Mouse (Mus musculus) layer of hippocampus, adult 11-12 months (tissue): ENCODE measurements at regions not wholly inside any gene's neighbourhood (a gene's known extent, or its start where the extent isn't known, plus 50 kb on each side); places are given as distances from the start of the nearest gene placed in this dataset.

Experiments
- DNase-seq: peaks from one replicate; pipeline ENCODE4 v3.0.0; 2022; ENCODE audit warnings: low spot score

DNA sequence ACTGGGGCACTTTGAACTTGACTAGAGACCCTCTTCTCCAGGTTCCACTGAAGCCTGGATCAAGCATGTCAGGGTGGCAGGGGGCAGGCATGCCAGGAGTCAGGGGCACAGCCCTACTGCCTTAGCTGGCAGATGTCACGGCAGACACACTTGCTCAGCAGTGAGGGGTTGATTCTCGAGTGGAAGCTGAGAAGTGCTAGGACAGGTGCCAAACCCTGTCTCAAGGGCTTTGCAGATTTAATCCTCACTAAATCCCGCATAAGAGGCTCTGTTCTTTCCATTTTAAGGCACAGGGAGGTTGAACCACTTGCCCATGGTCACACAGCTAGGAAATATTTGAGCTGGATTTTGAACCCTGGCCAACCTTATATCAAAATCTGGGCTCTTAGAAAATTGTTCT is 223.5 kb upstream of the Mvb12b start:
- DNase-seq, result no peak

DNA sequence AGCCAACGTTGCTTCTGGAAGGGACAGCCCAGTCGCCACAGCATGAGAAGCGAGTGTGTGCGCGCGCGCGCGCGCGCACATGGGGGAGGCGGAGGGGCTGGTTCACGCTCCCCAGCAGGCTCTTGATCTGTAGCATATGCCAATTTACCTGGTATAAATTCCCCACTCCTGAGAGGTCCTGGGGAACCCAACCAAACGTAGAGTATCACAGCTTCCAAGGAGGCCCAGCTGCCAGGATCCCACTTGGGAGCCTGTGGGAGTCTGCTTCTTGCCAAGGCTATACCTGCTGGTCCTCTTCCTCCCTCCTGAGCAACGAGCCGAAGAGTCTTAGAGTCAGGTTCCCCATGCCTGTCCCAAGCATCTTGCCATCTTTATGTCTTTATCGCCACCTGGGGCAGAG is 222.8 kb upstream of the Mvb12b start:
- DNase-seq, result no peak

DNA sequence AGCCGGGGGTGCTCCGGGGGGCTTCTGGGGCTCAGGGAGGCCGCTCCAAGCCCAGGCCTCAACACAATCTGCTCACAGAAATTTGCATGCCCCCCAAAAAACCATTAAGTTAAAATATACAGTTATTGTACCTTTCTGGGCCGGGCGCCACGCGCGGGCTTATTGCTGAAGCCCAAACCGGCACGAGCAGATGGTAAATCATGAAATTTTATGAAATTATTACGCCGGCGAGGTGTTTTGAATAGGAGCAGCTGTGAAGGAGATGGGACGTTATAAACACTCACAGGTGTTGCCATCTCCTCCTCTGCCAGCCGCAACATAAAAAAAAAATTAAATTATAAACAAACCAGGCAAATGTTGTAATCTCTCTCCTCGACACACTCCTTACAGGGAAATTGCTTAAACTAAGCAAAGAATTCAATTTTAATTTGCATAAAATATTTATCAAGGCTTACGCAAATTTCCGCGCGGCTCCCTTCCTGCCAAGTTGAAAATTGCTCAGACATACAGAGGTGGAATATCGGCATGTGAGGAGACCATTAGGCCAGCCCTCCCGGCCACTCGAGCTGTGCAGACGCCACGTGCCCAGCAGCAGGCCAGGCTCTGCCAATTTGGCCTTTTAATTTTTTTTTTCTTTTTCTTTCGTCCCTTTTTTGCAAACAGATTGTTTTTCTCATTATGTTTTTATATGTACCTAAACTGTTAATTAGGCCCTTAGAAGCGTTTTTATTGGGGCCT is 220.0 kb upstream of the Mvb12b start:
- DNase-seq, result peak; percentile 58

DNA sequence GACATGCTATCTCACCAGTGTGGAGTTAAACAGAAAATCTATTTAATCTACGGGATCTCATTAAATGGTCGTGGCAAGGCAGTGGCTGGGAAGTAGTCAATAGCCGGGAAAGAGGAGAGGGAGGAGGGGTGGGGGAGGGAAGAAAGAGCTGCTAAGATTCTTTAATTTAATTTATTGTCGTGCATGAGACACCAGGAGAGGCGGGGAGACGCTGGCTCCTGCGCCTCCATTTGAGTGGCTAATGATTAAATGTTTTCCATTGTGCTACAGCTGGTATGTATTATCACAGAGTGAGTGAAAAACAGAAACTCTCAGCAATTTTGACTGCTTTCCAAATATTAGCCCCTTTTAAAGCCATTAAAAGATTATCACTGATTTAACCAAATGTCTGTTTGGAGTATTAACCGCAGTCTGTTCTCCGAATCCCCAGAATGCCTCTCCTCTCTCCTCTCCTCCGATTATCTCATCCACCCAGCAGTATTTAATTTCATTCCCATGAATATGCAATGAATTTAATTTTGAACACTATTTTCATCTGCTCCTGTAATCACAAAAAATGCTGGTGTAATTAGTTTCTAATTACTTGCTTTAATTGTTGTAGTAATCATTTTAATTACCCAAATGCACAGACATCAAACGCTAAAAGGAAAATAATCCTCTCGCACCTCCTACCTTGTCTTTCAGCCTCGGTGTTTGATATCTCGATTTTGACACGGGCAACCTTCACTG is 219.3 kb upstream of the Mvb12b start:
- no peak for DNase-seq

DNA sequence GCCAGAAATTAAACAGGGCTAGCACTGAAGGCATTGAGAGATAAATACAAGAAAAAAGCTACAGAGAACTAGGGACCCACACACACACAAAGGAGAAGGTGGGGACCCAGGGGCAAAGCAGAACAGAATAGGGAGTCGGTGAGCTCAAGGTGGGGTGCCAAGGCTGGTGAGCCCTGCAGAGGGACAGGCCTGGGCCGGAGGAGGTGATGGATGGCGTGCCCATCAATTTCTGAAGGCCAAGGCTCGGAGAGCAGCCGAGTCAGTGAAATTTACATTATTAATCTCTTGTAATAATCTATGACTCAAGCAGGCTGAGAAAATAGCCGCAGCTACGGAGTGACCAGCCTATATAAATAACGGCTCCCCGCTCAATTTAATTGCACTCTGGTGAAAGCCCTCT is 218.5 kb upstream of the Mvb12b start:
- no peak for DNase-seq

DNA sequence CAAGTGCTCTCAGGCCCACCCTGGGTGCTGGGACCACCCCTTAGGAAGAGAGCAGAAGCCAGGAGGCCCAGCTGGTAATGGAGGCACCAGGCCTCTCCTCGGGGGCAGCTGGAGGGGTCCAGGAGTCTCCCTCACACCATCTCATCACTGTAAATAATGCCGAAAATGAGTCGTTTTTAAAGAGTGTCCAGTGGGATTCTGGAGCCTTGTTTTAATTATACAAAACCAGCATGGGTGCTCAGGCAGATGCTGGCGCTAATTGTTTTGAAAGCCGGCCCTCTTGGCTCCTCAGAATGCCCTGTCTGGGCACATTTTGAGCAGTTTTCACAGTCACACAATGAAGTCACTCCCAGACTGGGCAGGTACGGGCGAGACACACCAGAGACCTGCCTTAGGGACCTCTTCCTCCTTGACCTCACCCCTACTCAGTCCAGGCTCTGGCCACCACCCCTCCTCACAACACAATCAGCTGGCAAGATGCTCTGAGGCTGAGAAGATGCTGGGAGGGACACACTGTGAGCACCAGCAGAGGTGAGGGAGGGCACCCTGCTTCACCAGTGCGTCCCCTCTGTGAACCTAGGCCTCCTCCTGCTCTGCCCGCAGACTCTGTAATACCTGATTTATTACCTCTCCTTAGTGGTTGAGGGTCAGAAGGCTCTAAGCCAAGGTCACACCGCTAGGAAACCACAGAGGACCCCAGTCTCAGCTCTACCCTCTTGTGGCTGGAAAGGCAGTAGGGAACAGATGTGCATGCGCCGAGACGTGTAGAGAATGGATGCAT is 217.7 kb upstream of the Mvb12b start:
- no peak for DNase-seq

DNA sequence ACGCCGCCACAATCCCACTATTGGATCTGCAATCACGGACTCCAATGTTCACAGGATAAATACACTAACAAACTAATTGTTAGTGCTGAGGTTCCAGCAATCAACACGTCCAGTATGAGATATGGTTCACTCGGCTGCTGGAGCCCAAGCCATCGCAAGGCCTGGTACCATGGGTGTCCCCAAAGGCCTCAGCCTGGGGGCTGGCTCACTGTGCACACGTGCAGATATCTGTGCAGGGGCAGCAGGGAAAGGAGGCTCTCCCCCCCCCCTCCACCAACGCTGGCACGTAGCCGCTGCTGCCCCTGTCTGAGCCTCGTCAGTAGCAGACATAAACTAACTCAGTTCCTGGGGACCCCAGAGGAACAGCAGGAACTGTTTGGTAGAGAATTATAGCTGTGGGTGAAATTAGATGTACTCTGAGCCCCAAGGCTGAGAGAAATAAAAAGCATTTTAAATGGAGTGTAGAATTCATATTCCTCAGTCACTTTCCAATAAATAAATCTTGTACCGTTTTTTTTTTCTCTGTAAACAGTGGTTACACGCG is 210.3 kb upstream of the Mvb12b start:
- no peak for DNase-seq

DNA sequence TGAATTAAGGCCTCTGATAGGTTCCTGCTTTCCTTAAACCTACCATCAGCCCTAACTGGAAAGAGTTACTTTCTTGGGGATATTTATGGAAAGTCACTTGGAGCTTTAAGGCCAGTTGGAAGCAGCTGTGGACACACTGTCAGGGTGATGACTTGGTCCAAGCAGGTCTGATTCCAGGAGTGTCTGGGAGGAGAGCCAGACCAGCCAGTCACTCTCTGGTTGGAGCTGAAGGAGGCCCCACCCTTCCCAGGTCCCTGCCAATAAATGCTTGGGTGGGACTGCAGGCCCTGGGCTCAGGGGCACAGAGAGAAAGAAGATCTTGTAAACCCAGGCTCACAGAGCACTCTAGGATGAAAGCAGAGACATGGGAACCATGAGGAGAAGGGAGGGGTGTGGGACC is 208.8 kb upstream of the Mvb12b start:
- no peak for DNase-seq

DNA sequence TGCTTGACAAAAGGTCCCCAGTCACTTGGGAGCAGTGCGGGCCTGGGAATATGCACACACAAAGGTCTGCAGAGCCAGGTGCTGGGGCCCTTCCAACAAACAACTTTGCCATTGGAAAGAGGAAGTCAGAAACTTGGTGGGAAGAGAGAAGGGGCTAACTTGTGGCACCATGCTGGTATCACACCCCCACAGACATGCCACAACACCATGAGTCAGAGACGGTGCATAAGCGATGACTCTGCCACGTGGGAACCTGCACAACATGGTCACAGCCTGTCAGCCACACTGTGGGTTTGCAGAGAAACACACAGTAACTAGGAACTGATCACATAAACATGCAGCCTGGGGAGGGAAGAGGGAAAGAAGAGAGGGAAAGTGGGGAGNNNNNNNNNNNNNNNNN is 201.1 kb upstream of the Mvb12b start:
- DNase-seq, result no peak

DNA sequence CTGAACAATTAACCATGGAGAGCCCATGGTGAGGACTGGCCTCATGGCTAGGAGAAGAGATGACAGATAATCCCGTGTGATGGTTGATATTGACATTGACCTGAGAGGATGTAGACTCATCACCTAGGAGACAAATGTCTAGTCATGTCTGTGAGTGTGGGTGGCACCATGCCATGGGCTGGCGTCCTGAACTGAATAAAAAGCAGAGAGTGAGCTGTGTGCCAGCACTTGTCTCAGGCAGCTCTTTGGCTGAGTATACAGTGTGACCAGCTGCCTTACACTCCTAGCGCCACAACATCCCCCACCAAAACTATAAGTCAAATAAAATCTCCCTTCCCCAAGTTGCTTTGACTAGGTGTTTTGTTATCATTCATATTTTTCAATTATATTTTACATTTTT is 198.4 kb upstream of the Mvb12b start:
- DNase-seq, result peak; percentile 48

DNA sequence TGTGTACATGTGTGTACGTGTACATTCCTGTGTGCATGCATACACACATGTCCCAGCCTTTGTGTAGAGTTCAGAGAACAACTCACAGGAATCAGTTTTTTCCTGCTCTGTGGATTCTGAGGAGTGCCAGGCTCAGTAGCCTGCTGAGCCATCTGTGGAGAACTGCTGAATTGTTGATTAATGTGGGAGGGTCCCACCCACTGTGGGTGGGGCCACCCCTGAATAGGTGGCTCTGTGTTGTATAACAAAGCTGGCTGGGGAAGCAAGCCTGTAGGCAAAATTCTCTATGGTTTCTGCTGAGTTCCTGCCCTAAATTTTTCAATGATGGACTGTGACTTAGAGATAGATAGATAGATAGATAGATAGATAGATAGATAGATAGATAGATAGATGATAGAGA is 196.8 kb upstream of the Mvb12b start:
- DNase-seq, result peak; percentile 69

DNA sequence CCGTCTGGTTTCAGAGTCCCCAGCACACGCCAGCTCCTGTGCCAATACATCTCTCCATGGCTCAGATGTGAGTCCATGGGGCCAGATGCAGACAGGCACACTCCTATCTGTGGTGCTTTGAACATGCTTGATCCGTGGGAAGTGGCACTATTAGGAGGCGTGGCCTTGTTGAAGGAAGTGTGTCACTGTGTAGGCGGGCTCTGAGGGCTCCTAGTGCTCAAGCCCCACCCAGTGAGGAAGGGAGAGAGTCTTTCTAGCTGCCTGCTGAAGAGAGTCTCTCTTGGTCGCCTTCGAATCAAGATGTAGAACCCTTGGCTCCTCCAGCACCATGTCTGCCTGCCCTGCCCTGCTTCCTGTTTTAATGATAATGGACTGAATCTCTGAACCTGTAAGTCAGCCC is 194.7 kb upstream of the Mvb12b start:
- no peak for DNase-seq

DNA sequence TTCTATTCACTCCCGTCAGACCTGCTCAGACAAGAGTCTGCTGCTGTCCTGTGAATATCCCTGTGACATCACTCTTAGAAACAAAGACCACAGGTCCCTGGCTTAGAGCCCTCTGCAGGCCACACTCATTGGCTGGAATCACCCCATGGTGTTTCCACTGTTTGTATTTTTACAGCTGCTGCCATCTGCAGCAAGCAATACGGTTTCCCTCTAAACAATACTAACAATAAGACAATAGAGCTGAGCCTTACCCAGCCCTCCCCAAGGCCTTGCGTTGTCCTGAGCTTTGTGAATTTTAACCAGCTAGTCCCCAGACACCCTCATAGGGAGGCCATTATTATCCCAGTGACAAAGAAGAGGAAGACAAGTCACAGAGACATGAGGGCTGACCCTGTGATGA is 192.4 kb upstream of the Mvb12b start:
- DNase-seq, result peak; percentile 17

DNA sequence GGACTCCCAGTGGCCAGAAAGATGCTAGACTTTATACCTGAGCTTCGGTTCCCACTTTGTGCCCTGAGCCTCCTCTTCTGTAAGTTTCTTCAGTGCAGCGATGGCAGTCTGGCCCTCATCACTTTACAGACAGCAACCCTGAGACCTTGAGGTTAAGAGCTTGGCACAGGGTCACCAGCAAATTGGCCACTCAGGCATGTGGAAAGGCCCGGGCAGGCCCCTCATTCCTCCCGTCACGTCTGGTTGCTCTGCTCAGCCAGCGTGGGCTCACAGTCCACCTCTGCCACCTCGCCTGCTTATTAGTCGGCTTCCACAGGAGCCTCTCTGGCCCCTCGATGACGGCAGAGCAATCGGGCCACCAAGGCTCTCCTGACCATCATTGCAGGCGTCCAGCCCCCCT is 191.5 kb upstream of the Mvb12b start:
- DNase-seq, result no peak

DNA sequence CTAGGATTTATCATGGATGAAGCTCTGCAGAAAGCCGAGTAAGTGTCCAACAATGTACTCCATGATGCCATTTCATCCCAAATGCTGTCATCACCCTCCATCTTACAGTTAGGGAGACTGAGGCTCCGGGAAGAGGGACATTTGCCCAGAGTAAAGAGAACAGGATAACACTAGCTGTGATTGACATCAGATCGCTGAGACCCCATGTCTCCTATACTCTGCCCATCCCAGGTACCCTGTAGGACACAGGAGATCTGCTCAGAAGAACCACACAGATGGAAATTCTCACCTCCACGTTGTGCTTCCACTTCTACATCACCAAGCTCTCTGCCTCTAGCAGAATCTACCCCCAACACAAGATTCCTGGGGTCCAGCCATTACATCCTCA is 191.1 kb upstream of the Mvb12b start:
- DNase-seq, result no peak

DNA sequence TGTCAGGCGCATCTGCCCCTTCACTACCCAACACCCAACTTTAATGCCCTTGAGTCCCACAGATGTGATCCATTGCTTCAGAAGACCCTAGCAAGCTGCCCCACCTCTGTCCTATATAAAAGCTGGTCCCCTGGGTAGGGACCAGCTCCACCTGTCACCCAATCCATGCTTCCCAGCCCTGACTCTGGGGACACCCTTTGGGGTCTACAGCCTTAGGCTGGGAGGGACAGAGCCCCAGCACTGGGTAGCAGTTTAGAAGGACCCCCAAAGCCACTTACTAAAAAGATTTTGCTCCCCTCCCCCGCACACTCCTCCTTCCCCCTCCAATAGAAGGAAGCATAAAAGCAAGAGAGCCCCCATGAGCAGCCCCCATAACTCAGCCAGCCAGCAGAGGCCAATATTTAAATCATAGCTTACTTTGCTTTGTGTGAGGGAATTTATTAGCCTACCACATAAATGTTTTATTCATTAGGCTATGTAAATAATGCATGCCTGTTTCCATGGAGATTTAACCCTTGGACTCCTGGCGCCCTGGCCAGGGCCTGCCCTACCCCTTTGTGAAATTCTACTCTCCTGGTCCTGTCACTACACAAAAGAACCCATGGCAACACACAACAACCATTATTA is 190.6 kb upstream of the Mvb12b start:
- no peak for DNase-seq

DNA sequence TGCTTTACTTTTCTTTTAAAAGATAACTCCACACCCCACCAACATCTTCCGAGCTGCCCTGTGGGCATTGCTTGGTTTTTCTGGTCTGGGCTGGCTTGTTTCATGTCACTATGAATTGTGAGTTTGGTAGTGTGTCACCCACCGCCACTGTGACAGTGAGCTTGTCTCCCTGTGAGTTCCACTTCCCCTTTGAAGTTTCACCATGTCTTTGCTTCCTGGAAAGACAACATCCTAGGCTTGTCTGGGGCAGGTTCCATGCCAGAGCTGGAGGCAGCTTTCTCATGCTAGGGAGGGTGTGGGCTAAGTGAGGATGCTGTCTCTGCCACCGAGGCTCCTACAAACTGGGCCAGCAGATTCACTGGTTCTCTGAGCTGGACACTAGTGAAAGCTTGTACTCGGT is 188.6 kb upstream of the Mvb12b start:
- DNase-seq, result no peak

DNA sequence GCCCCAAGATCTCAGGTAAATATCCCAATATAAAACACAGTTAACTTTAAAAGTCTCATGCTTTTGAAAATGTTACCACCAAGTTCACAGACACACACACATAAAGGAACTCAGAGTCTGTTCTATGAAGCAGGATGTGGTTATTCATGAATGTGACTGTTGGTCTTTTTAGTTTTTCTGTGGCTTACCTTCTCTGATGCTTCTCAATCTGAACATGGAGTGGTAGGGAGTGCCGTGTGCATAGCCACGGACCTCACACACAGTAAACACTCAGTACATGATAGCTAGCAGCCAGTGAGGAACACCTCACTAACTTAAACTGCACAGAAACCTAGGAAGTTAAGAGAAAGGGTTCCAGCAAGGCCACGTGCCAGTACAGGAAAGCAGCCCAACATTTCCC is 186.3 kb upstream of the Mvb12b start:
- no peak for DNase-seq

DNA sequence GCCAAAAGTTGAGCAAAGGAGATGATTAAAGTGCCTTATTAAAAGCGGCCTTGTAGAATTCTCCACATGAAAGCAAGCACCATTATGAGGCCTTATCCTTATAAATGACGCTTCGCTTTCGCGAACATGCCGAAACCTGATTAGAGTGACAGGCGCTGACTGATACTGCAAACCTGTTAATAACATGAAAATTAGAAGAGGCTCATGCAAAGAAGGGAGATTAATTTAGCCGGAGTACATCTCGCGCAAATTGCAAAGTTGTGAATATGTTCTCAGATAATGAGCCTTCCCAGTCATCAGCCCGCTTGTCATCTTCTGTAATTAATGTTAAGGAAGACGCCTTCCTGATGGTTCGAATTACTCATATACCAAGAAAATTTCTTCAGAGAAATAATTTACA is 177.8 kb upstream of the Mvb12b start:
- DNase-seq, result no peak

DNA sequence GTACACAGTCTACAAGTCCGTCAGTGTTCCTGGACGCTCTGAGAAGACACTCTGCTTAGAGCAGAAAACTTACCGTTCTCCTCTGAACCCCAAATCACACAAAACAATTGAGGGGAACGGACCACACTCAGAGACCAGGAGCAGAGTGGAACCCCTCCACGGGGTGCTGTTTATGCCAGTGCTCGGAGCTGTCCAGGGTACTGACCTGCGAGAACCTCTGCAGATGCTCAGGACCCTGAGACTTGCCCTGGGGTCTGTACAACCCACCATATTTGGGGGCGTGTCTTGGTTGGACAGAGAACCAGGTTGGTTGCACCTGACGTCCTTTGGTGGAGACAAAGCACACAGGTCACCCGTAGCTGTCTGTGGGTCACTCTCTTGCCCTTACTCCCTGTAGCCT is 177.3 kb upstream of the Mvb12b start:
- no peak for DNase-seq

DNA sequence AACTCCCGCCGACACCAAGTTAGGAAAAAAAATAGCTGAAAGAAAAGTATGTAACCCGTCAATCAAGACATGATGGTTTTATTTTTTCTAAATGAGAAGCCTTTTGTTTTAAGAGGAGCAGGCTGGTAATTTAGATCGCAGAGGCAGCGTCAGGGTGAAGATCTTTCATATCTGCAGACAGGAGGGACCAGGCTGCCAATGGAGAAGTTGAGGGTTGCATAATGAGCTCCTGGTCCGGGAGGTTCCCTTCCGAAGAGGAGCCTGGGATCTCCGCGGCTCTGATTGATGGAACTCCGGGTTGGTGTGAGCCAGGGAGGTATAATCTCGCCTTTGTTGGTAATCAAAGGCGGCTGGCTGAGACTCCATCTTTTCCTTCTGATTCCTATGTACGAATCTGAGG is 168.8 kb upstream of the Mvb12b start:
- no peak for DNase-seq

DNA sequence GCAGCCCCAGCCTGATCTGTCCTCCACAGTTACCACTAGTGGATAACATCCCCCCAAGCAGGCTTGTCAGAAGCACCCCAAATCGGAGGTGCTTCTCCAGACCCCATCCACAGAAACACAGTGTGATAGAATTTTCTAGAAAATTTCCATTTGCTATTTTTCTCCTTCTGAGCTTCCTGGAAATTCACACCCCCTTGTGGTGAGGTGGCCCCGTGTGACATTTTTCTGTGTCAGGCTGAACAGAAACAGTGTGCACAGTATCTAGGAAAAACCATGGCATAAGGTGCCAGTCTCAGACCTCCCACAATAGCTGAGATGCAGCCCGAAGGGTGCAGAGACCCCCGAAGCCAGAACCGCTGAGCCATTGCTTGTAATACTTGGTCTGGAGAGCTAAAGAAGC is 155.3 kb upstream of the Mvb12b start:
- DNase-seq, result no peak
